Mouse (Mus musculus) heart, embryonic 12.5 days (tissue): ENCODE measurements around the gene Olfr1316. TPM values are rescaled to one million over a fixed set of nuclear protein-coding genes. Genes with fewer than 3 reads are reported as not detected.

Source experiments
- ATAC-seq: fragments of 200-750 bp; cut with Nextera tagmentation; 2 replicates; pipeline ENCODE4 v1.8.0; 2017; ENCODE audit warnings: moderate TSS enrichment, moderate library complexity; ENCODE audit not compliant: insufficient number of reproducible peaks, low FRiP score
- H3K27ac ChIP-seq: fragments of 300-500 bp; sonication (generic); 2 replicates; pipeline ENCODE4 v1.5.1; 2016; ENCODE audit warnings: mild to moderate bottlenecking, moderate library complexity; ENCODE audit not compliant: poor library complexity, severe bottlenecking
- H3K27me3 ChIP-seq: fragments of 300-500 bp; sonication (generic); replicated peaks from 2 replicates; pipeline ENCODE4 v1.6.1; 2016; ENCODE audit warnings: mild to moderate bottlenecking, moderate library complexity
- H3K36me3 ChIP-seq: fragments of 300-500 bp; sonication (generic); 2 replicates; pipeline ENCODE4 v1.6.1; 2016; ENCODE audit warnings: mild to moderate bottlenecking, moderate library complexity
- H3K4me1 ChIP-seq: fragments of 300-500 bp; sonication (generic); replicated peaks from 2 replicates; pipeline ENCODE4 v1.6.1; 2016; ENCODE audit warnings: mild to moderate bottlenecking
- H3K4me2 ChIP-seq: fragments of 300-500 bp; sonication (generic); 2 replicates; pipeline ENCODE4 v1.6.1; 2016; ENCODE audit warnings: mild to moderate bottlenecking, moderate library complexity
- H3K4me3 ChIP-seq: fragments of 300-500 bp; sonication (generic); 2 replicates; pipeline ENCODE4 v1.5.1; 2016; ENCODE audit warnings: mild to moderate bottlenecking
- H3K9ac ChIP-seq: fragments of 300-500 bp; sonication (generic); 2 replicates; pipeline ENCODE4 v1.6.1; 2016; ENCODE audit warnings: mild to moderate bottlenecking, moderate library complexity
- H3K9me3 ChIP-seq: fragments of 300-500 bp; sonication (generic); replicated peaks from 2 replicates; pipeline ENCODE4 v1.6.1; 2016; ENCODE audit warnings: mild to moderate bottlenecking, moderate library complexity
- whole genome bisulfite sequencing: fragments of 180-500 bp; shearing (Covaris S2); methylation state at CpG from one replicate; pipeline ENCODE4 v1.1.7; 2016; 5-methylcytosine and 5-hydroxymethylcytosine counted together
- polyA plus RNA-seq: library from polyadenylated mRNA; unstranded; fragments of >200 nt; fragmentation: Nextera tagmentation; extraction: Ambion mirVana; gene quantifications from 2 replicates; pipeline ENCODE4 v1.2.1, GENCODE M21; 2016

The Olfr1316 gene
- polyA plus RNA-seq: not detected in 2 replicates

DNA sequence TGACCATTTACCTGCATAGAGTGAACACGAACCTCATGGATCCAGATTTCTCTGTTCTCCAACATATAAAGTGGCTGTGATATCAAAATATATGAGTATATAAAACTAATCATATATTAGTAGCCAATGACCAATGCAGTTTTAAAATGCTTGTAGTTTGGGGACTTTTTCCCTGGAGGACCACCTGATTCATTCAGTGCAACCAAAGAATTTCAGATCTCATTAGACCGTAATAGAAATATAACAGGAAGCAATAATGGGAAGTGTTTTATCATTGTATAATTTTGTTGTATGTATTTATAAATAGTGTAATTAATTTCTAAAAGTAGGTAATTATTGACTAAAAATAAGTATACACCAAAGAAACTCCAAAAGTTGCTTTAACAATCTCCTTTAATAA lies at the start of gene Olfr1316:
Gene Olfr1316 (minus strand): TSS at position 101 of the 400 bp plus-strand sequence.
- Histone ChIP-seq H3K4me2 (no peak within 1 kb of the TSS), H3K27me3 (no peaks in the 10 kb centered on the region), H3K9me3 (no peaks in the 10 kb centered on the region), H3K4me1 (no peaks in the 10 kb centered on the region), H3K4me3 (no peak within 1 kb of the TSS), H3K9ac (no peak within 1 kb of the TSS), H3K36me3 (no peaks in the 10 kb centered on the region), H3K27ac (no peak within 1 kb of the TSS)
- no peak for ATAC-seq
- 78% methylated on average over 2 of the region's 2 CpGs for WGBS

DNA sequence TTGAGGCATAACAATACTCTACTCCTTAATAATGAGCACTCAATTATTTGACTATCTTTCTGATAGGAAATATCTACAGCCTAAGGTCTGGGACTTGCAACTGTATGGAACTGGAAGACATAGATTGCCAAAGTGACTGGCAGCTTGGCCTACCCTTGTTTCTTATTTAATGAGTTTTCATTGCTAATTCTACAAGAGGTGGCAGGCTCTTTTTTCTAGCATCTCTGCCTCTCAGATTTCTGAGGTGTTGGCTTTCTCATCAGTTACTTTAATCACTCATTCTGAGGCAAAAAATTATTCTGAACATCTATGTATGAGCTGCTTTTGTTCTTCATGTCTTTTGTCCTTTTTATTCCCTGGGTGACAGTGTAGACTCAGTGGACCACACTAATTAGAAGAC lies 19.1 kb upstream of the Olfr1316 start, which contains the start of gene Olfr1318:
Gene Olfr1318 (plus strand): TSS at position 301 of the 400 bp plus-strand sequence.
- Histone ChIP-seq H3K4me1 (no peaks in the 10 kb centered on the region), H3K9me3 (no peaks in the 10 kb centered on the region), H3K4me3 (no peak within 1 kb of the TSS), H3K27me3 (no peaks in the 10 kb centered on the region), H3K27ac (no peak within 1 kb of the TSS), H3K9ac (no peak within 1 kb of the TSS), H3K36me3 (no peaks in the 10 kb centered on the region), H3K4me2 (no peak within 1 kb of the TSS)
- no peak for ATAC-seq

DNA sequence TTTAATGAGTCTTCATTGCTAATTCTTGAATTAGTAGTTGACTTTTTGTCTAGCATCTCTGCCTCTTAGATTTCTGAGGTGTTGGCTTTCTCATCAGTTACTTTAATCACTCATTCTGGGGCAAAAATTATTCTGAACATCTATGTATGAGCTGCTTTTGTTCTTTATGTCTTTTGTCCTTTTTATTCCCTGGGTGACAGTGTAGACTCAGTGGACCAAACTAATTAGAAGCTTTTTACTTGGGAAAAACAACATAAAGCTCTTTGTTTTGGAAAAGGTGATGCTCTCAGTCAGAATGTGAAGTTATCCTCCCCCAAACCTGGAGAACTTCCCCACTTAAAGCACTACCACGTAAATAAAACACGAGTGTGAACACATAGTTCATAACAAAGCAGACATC lies 5.3 kb upstream of the Olfr1316 start, which contains the start of gene Olfr1317:
Gene Olfr1317 (plus strand): TSS at position 301 of the 400 bp plus-strand sequence.
- Histone ChIP-seq H3K9me3 (no peaks in the 10 kb centered on the region), H3K36me3 (no peaks in the 10 kb centered on the region), H3K27me3 (no peaks in the 10 kb centered on the region), H3K4me3 (no peak within 1 kb of the TSS), H3K4me1 (no peaks in the 10 kb centered on the region), H3K9ac (no peak within 1 kb of the TSS), H3K27ac (no peak within 1 kb of the TSS), H3K4me2 (no peak within 1 kb of the TSS)
- WGBS: 66% methylated on average over 2 of the region's 2 CpGs
- no peak for ATAC-seq

DNA sequence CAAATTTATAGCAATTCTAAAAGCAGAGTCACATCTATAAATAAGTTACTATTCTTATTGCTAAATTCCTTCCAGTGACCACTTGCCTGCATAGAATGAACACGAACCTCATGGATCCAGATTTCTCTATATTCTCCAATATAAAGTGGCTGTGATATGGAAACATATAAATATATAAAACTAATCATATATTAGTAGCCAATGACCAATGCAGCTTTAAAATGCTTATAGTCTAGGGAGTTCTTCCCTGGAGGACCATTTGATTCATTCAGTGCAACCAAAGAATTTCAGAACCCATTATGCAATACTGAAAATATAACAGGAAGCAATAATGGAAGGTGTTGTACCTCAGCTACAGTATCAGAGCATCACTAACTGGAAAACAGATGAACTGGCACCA lies 19.4 kb downstream of the Olfr1316 start, which contains the start of gene Olfr1315-ps1:
Gene Olfr1315-ps1 (minus strand): TSS at position 101 of the 400 bp plus-strand sequence.
- Histone ChIP-seq H3K4me3 (no peak within 1 kb of the TSS), H3K9ac (no peak within 1 kb of the TSS), H3K27ac (no peak within 1 kb of the TSS), H3K27me3 (no peaks in the 10 kb centered on the region), H3K36me3 (no peaks in the 10 kb centered on the region), H3K4me2 (no peak within 1 kb of the TSS), H3K9me3 (no peaks in the 10 kb centered on the region), H3K4me1 (no peaks in the 10 kb centered on the region)
- ATAC-seq: no peak
- WGBS: 62% methylated on average over 1 of the region's 1 CpGs

DNA sequence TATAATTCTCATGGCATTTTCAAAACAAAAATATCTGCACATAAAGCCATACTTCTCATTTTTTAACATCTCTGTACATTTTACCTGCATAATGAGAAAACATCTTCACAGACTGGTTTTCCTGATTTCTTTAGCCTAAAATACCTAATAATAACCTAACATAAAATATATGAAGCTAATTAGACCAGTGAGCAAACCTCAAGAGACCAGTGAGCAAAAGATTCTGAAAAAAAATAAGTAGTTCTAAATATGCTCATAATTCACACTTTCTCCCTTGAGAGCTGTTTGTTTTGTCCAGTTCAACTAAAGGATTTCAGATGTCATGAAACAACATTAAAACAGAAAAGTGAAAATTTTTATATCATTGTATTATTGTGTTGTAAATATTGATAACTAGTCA lies 38.1 kb downstream of the Olfr1316 start, which contains the start of gene Olfr1314:
Gene Olfr1314 (minus strand): TSS at position 101 of the 400 bp plus-strand sequence.
- Histone ChIP-seq H3K4me3 (no peak within 1 kb of the TSS), H3K36me3 (no peaks in the 10 kb centered on the region), H3K27me3 (no peaks in the 10 kb centered on the region), H3K9me3 (no peaks in the 10 kb centered on the region), H3K9ac (no peak within 1 kb of the TSS), H3K4me2 (no peak within 1 kb of the TSS), H3K4me1 (no peaks in the 10 kb centered on the region), H3K27ac (no peak within 1 kb of the TSS)
- ATAC-seq: no peak

DNA sequence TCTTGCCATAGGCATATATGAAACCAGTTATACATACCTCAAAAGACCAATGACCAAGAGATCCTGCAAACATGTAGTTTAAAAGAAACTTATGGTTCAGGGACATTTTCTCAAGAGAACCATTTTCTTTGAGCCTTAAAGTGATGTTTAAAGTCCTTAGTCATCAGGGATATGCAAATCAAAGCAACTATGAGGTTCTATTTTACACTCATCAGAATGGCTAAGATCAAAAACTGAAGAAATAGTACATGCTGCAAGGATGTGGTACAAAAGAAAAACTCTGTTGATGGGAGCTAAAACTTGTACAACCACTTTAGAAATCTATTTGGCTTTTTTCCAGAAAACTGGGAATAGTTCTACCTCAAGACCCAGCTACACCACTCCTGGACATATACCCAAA lies 57.0 kb downstream of the Olfr1316 start, which contains the start of gene Olfr1313:
Gene Olfr1313 (minus strand): TSS at position 101 of the 400 bp plus-strand sequence.
- H3K9me3 ChIP-seq: peaks cover 5% of the 10 kb centered on the region
- no peak within 1 kb of the TSS for H3K4me2 ChIP-seq
- H3K27me3 ChIP-seq: no peaks in the 10 kb centered on the region
- H3K4me1 ChIP-seq: no peaks in the 10 kb centered on the region
- H3K36me3 ChIP-seq: no peaks in the 10 kb centered on the region
- H3K9ac ChIP-seq: no peak within 1 kb of the TSS
- H3K4me3 ChIP-seq: no peak within 1 kb of the TSS
- ATAC-seq: no peak
- no peak within 1 kb of the TSS for H3K27ac ChIP-seq

Other genes with a start within 250 kb of the Olfr1316 start
- gene Olfr1306, start 218.7 kb downstream of the Olfr1316 start, polyA plus RNA-seq: not detected in 2 replicates
- 0.01 TPM in 1 of 2 replicates, not detected in the other for gene Olfr1307, start 185.5 kb downstream of the Olfr1316 start, polyA plus RNA-seq
- gene Olfr1308, start 170.0 kb downstream of the Olfr1316 start, polyA plus RNA-seq: not detected in 2 replicates
- not detected in 2 replicates for gene Olfr1309, start 144.7 kb downstream of the Olfr1316 start, polyA plus RNA-seq
- not detected in 2 replicates for gene Olfr1310, start 122.3 kb downstream of the Olfr1316 start, polyA plus RNA-seq
- gene Olfr1311, start 110.6 kb downstream of the Olfr1316 start, polyA plus RNA-seq: not detected in 2 replicates
- gene Olfr1312, start 84.7 kb downstream of the Olfr1316 start, polyA plus RNA-seq: not detected in 2 replicates
- gene Olfr1313, start 57.1 kb downstream of the Olfr1316 start, polyA plus RNA-seq: not detected in 2 replicates
- not detected in 2 replicates for gene Olfr1314, start 38.2 kb downstream of the Olfr1316 start, polyA plus RNA-seq
- gene Olfr1315-ps1, start 19.5 kb downstream of the Olfr1316 start, polyA plus RNA-seq: not detected in 2 replicates
- not detected in 2 replicates for gene Olfr1317, start 5.4 kb upstream of the Olfr1316 start, polyA plus RNA-seq
- not detected in 2 replicates for gene Olfr1318, start 19.2 kb upstream of the Olfr1316 start, polyA plus RNA-seq
- 18.4 and 18.6 TPM in 2 replicates for gene Lpcat4, start 104.5 kb upstream of the Olfr1316 start, polyA plus RNA-seq
- not detected in 2 replicates for gene Nutm1, start 124.3 kb upstream of the Olfr1316 start, polyA plus RNA-seq
- 159 and 169 TPM in 2 replicates for gene Nop10, start 126.9 kb upstream of the Olfr1316 start, polyA plus RNA-seq
- 15.1 and 17.7 TPM in 2 replicates for gene Slc12a6, start 130.8 kb upstream of the Olfr1316 start, polyA plus RNA-seq
- gene Gm21985, start 131.3 kb upstream of the Olfr1316 start, polyA plus RNA-seq: not detected in 2 replicates
- gene Emc4, start 233.1 kb upstream of the Olfr1316 start, polyA plus RNA-seq: 86.2 and 91.4 TPM in 2 replicates
- 28.1 and 29.3 TPM in 2 replicates for gene Katnbl1, start 244.2 kb upstream of the Olfr1316 start, polyA plus RNA-seq